Mouse (Mus musculus): Measurements from ENCODE around the gene Ntrk3. TPM values are rescaled to one million over a fixed set of nuclear protein-coding genes. Genes with fewer than 3 reads are reported as not detected.

The Ntrk3 gene
- polyA plus RNA-seq, 1 experiment from 2014 or later: 0.52 TPM

- Histone ChIP-seq H3K27ac (ENCODE audit: low read length) (no peak overlapping the region), H3K4me3 (ENCODE audit: low read depth, low read length) (no peak overlapping the region), H3K9ac (ENCODE audit: low read depth, low read length) (no peak overlapping the region), H3K27me3 (ENCODE audit: control insufficient read depth, insufficient read depth, low read depth, low read length) (no peaks in the 10 kb centered on the region), H3K36me3 (ENCODE audit: control insufficient read depth, insufficient read depth) (no peaks in the 10 kb centered on the region), H3K4me1 (ENCODE audit: control insufficient read depth, low read depth, low read length) (no peaks in the 10 kb centered on the region), H3K9me3 (replicated peaks; ENCODE audit: control insufficient read depth, low read length) (no peaks in the 10 kb centered on the region), H3K4me2 (ENCODE audit: low read depth, low read length) (no peak overlapping the region)
- 49% methylated on average over 5 of the region's 5 CpGs for WGBS (ENCODE audit: insufficient replicate concordance)
- ATAC-seq (ENCODE audit: low read depth): no peak
Measured at GRCm38 (mm10) chr7:78765215-78765631, 27.4 kb upstream of the Ntrk3 start.

- H3K9me3 ChIP-seq (replicated peaks; ENCODE audit: control insufficient read depth, low read length): no peaks in the 10 kb centered on the region
- no peaks in the 10 kb centered on the region for H3K4me1 ChIP-seq (ENCODE audit: control insufficient read depth, low read depth, low read length)
- no peaks in the 10 kb centered on the region for H3K36me3 ChIP-seq (ENCODE audit: control insufficient read depth, insufficient read depth)
- H3K4me2 ChIP-seq (ENCODE audit: low read depth, low read length): no peak overlapping the region
- ATAC-seq (ENCODE audit: low read depth): no peak
- WGBS (ENCODE audit: insufficient replicate concordance): 66% methylated on average over 3 of the region's 3 CpGs
- H3K27ac ChIP-seq (ENCODE audit: low read length): no peak overlapping the region
- no peak overlapping the region for H3K9ac ChIP-seq (ENCODE audit: low read depth, low read length)
- H3K4me3 ChIP-seq (ENCODE audit: low read depth, low read length): no peak overlapping the region
- H3K27me3 ChIP-seq (ENCODE audit: control insufficient read depth, insufficient read depth, low read depth, low read length): no peaks in the 10 kb centered on the region
Measured at GRCm38 (mm10) chr7:78763801-78764200, 26.0 kb upstream of the Ntrk3 start.

GRCm38 (mm10) chr7:78754458-78755000, 16.7 kb upstream of the Ntrk3 start:
- no peak for ATAC-seq (ENCODE audit: low read depth)
- Histone ChIP-seq H3K9ac (ENCODE audit: low read depth, low read length) (no peak overlapping the region), H3K4me2 (ENCODE audit: low read depth, low read length) (no peak overlapping the region), H3K4me3 (ENCODE audit: low read depth, low read length) (no peak overlapping the region), H3K4me1 (ENCODE audit: control insufficient read depth, low read depth, low read length) (no peaks in the 10 kb centered on the region), H3K9me3 (replicated peaks; ENCODE audit: control insufficient read depth, low read length) (no peaks in the 10 kb centered on the region), H3K27ac (ENCODE audit: low read length) (no peak overlapping the region), H3K36me3 (ENCODE audit: control insufficient read depth, insufficient read depth) (no peaks in the 10 kb centered on the region), H3K27me3 (ENCODE audit: control insufficient read depth, insufficient read depth, low read depth, low read length) (no peaks in the 10 kb centered on the region)
- 50% methylated on average over 8 of the region's 8 CpGs for WGBS (ENCODE audit: insufficient replicate concordance)

- Histone ChIP-seq H3K27ac (ENCODE audit: low read length) (no peak overlapping the region), H3K9ac (ENCODE audit: low read depth, low read length) (no peak overlapping the region), H3K9me3 (replicated peaks; ENCODE audit: control insufficient read depth, low read length) (no peaks in the 10 kb centered on the region), H3K4me3 (ENCODE audit: low read depth, low read length) (no peak overlapping the region), H3K27me3 (ENCODE audit: control insufficient read depth, insufficient read depth, low read depth, low read length) (no peaks in the 10 kb centered on the region), H3K4me1 (ENCODE audit: control insufficient read depth, low read depth, low read length) (no peaks in the 10 kb centered on the region), H3K4me2 (ENCODE audit: low read depth, low read length) (no peak overlapping the region), H3K36me3 (ENCODE audit: control insufficient read depth, insufficient read depth) (no peaks in the 10 kb centered on the region)
- no peak for ATAC-seq (ENCODE audit: low read depth)
- WGBS (ENCODE audit: insufficient replicate concordance): 55% methylated on average over 7 of the region's 7 CpGs
Measured at GRCm38 (mm10) chr7:78753752-78754457, 16.1 kb upstream of the Ntrk3 start.

- Histone ChIP-seq H3K9ac (ENCODE audit: low read depth, low read length) (no peak overlapping the region), H3K4me3 (ENCODE audit: low read depth, low read length) (no peak overlapping the region), H3K9me3 (replicated peaks; ENCODE audit: control insufficient read depth, low read length) (no peaks in the 10 kb centered on the region), H3K27me3 (ENCODE audit: control insufficient read depth, insufficient read depth, low read depth, low read length) (no peaks in the 10 kb centered on the region), H3K4me2 (ENCODE audit: low read depth, low read length) (no peak overlapping the region), H3K36me3 (ENCODE audit: control insufficient read depth, insufficient read depth) (no peaks in the 10 kb centered on the region), H3K4me1 (ENCODE audit: control insufficient read depth, low read depth, low read length) (no peaks in the 10 kb centered on the region), H3K27ac (ENCODE audit: low read length) (no peak overlapping the region)
- ATAC-seq (ENCODE audit: low read depth): no peak
- WGBS (ENCODE audit: insufficient replicate concordance): 60% methylated on average over 4 of the region's 4 CpGs
Measured at GRCm38 (mm10) chr7:78752961-78753360, 15.1 kb upstream of the Ntrk3 start.

- H3K4me2 ChIP-seq (ENCODE audit: low read depth, low read length): no peak overlapping the region
- WGBS (ENCODE audit: insufficient replicate concordance): 34% methylated on average over 5 of the region's 5 CpGs
- H3K4me1 ChIP-seq (ENCODE audit: control insufficient read depth, low read depth, low read length): no peaks in the 10 kb centered on the region
- no peak overlapping the region for H3K27ac ChIP-seq (ENCODE audit: low read length)
- no peak overlapping the region for H3K9ac ChIP-seq (ENCODE audit: low read depth, low read length)
- no peaks in the 10 kb centered on the region for H3K9me3 ChIP-seq (replicated peaks; ENCODE audit: control insufficient read depth, low read length)
- H3K27me3 ChIP-seq (ENCODE audit: control insufficient read depth, insufficient read depth, low read depth, low read length): no peaks in the 10 kb centered on the region
- no peak for ATAC-seq (ENCODE audit: low read depth)
- H3K36me3 ChIP-seq (ENCODE audit: control insufficient read depth, insufficient read depth): no peaks in the 10 kb centered on the region
- H3K4me3 ChIP-seq (ENCODE audit: low read depth, low read length): no peak overlapping the region
Measured at GRCm38 (mm10) chr7:78743731-78744385, 6.0 kb upstream of the Ntrk3 start.

- Histone ChIP-seq H3K9ac (ENCODE audit: low read depth, low read length) (no peak overlapping the region), H3K4me3 (ENCODE audit: low read depth, low read length) (no peak overlapping the region), H3K9me3 (replicated peaks; ENCODE audit: control insufficient read depth, low read length) (no peaks in the 10 kb centered on the region), H3K36me3 (ENCODE audit: control insufficient read depth, insufficient read depth) (no peaks in the 10 kb centered on the region), H3K27ac (ENCODE audit: low read length) (no peak overlapping the region), H3K4me1 (ENCODE audit: control insufficient read depth, low read depth, low read length) (no peaks in the 10 kb centered on the region), H3K4me2 (ENCODE audit: low read depth, low read length) (no peak overlapping the region), H3K27me3 (ENCODE audit: control insufficient read depth, insufficient read depth, low read depth, low read length) (no peaks in the 10 kb centered on the region)
- ATAC-seq (ENCODE audit: low read depth): no peak
- 64% methylated on average over 8 of the region's 8 CpGs for WGBS (ENCODE audit: insufficient replicate concordance)
Measured at GRCm38 (mm10) chr7:78739351-78740000, 1.7 kb upstream of the Ntrk3 start.

GRCm38 (mm10) chr7:78737196-78737595, 616 bp downstream of the Ntrk3 start:
- no peak overlapping the region for H3K9ac ChIP-seq (ENCODE audit: low read depth, low read length)
- no peak overlapping the region for H3K27ac ChIP-seq (ENCODE audit: low read length)
- H3K4me1 ChIP-seq (ENCODE audit: control insufficient read depth, low read depth, low read length): no peaks in the 10 kb centered on the region
- ATAC-seq (ENCODE audit: low read depth): no peak
- H3K4me3 ChIP-seq (ENCODE audit: low read depth, low read length): no peak overlapping the region
- H3K4me2 ChIP-seq (ENCODE audit: low read depth, low read length): no peak overlapping the region
- H3K27me3 ChIP-seq (ENCODE audit: control insufficient read depth, insufficient read depth, low read depth, low read length): no peaks in the 10 kb centered on the region
- H3K36me3 ChIP-seq (ENCODE audit: control insufficient read depth, insufficient read depth): no peaks in the 10 kb centered on the region
- WGBS (ENCODE audit: insufficient replicate concordance): 79% methylated on average over 6 of the region's 6 CpGs
- no peaks in the 10 kb centered on the region for H3K9me3 ChIP-seq (replicated peaks; ENCODE audit: control insufficient read depth, low read length)

- no peaks in the 10 kb centered on the region for H3K27me3 ChIP-seq (ENCODE audit: control insufficient read depth, insufficient read depth, low read depth, low read length)
- no peak overlapping the region for H3K27ac ChIP-seq (ENCODE audit: low read length)
- H3K9me3 ChIP-seq (replicated peaks; ENCODE audit: control insufficient read depth, low read length): no peaks in the 10 kb centered on the region
- no peak overlapping the region for H3K4me3 ChIP-seq (ENCODE audit: low read depth, low read length)
- H3K9ac ChIP-seq (ENCODE audit: low read depth, low read length): no peak overlapping the region
- no peak for ATAC-seq (ENCODE audit: low read depth)
- no peaks in the 10 kb centered on the region for H3K36me3 ChIP-seq (ENCODE audit: control insufficient read depth, insufficient read depth)
- H3K4me1 ChIP-seq (ENCODE audit: control insufficient read depth, low read depth, low read length): no peaks in the 10 kb centered on the region
- no peak overlapping the region for H3K4me2 ChIP-seq (ENCODE audit: low read depth, low read length)
- 68% methylated on average over 8 of the region's 8 CpGs for WGBS (ENCODE audit: insufficient replicate concordance)
Measured at GRCm38 (mm10) chr7:78731391-78731790, 6.4 kb downstream of the Ntrk3 start.

All from liver, embryonic 16.5 days (tissue).